Mouse (Mus musculus): Measurements from ENCODE around the gene Vegfd. TPM values are rescaled to one million over a fixed set of nuclear protein-coding genes. Genes with fewer than 3 reads are reported as not detected.

Vegfd gene
- polyA plus RNA-seq, 1 experiment from 2014 or later: 1.2 TPM

DNA sequence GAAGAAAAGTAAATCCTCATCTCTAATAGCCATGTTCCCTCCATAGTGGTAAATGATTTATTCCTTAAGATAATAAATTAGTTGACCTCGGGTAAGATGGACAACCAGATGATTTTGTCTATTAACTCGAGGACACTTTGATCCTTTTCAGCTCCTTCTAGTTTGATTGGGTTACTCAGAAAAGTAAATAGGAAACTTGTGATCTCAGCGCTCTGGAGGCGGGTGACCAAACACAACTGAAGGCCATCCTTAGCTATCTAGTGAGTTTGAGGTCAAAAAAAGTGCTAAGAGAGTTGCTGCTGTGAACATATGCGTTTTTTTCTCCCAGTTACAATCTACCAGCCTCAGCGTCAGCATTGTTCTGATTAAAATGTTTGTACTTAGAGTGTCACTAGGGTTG is 57.4 kb downstream of the Vegfd start:
- H3K36me3 ChIP-seq (ENCODE audit: control insufficient read depth, insufficient read depth, low read length): peaks cover 2% of the 10 kb centered on the region; the same call in 1 of the 2 replicates
- DNase-seq (ENCODE audit: low spot score) (no peak), ATAC-seq (ENCODE audit: insufficient read depth, low FRiP score, low TSS enrichment) (no peak)
- no peak overlapping the region for H3K4me3 ChIP-seq (ENCODE audit: low read depth, low read length)
- WGBS: 94% methylated on average over 6 of the region's 6 CpGs
- no peaks in the 10 kb centered on the region for H3K9me3 ChIP-seq (ENCODE audit: control insufficient read depth, low read length)
- H3K27me3 ChIP-seq (ENCODE audit: control insufficient read depth, insufficient read depth, low read length): no peaks in the 10 kb centered on the region
- H3K4me1 ChIP-seq (ENCODE audit: control insufficient read depth, insufficient read depth, low read length): no peaks in the 10 kb centered on the region
- no peak overlapping the region for H3K9ac ChIP-seq (ENCODE audit: low read length)
- no peak overlapping the region for H3K27ac ChIP-seq (ENCODE audit: low read depth, low read length)
- no peak overlapping the region for H3K4me2 ChIP-seq (ENCODE audit: low read depth)

DNA sequence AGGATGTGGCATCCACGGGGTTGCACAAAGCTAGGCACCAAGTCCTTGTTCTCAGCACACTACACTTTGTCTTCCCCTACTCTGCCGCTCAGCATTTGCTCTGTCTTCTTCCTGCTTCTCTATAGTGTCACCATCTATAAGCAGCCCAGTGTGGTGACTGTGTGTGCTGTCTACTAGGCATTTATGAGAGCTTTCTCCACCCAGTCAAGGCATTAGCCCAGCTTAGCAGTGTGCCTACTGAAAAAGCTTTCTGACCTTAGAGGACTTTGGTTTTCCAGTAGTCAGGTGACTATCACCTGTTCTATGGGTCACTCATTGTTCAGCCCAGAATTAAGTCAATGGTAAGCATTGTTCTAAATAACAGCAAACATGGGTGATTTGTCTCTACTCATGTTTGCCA is 58.0 kb downstream of the Vegfd start:
- Histone ChIP-seq H3K9ac (ENCODE audit: low read length) (no peak overlapping the region), H3K36me3 (ENCODE audit: control insufficient read depth, insufficient read depth, low read length) (peaks cover 2% of the 10 kb centered on the region; the same call in 1 of the 2 replicates), H3K27me3 (ENCODE audit: control insufficient read depth, insufficient read depth, low read length) (no peaks in the 10 kb centered on the region), H3K9me3 (ENCODE audit: control insufficient read depth, low read length) (no peaks in the 10 kb centered on the region), H3K4me3 (ENCODE audit: low read depth, low read length) (no peak overlapping the region), H3K4me1 (ENCODE audit: control insufficient read depth, insufficient read depth, low read length) (no peaks in the 10 kb centered on the region), H3K4me2 (ENCODE audit: low read depth) (no peak overlapping the region), H3K27ac (ENCODE audit: low read depth, low read length) (no peak overlapping the region)
- DNase-seq (ENCODE audit: low spot score) (no peak), ATAC-seq (ENCODE audit: insufficient read depth, low FRiP score, low TSS enrichment) (no peak)
- 84% methylated on average over 2 of the region's 2 CpGs for WGBS

DNA sequence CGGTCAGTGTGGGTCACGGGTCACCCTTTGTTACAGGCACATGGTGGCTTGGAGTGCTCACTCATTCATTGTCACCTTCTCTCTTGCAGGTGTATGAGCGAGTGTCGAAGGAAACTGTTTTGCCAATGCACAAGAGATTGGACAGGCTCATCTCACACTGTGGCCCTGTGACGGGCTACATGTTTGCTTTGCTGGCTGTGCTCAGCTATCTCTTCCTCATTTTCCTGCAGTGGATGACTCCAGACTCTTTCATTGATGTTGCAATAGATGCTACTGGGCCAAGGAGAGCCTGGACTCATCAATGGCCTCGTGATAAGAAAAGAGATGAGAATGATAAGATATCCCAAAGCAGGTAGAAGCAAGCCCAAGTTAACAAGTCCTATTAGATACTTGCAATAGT is 58.4 kb downstream of the Vegfd start:
- Histone ChIP-seq H3K9me3 (ENCODE audit: control insufficient read depth, low read length) (no peaks in the 10 kb centered on the region), H3K4me3 (ENCODE audit: low read depth, low read length) (no peak overlapping the region), H3K9ac (ENCODE audit: low read length) (no peak overlapping the region), H3K27ac (ENCODE audit: low read depth, low read length) (no peak overlapping the region), H3K4me2 (ENCODE audit: low read depth) (no peak overlapping the region), H3K36me3 (ENCODE audit: control insufficient read depth, insufficient read depth, low read length) (peaks cover 2% of the 10 kb centered on the region; the same call in 1 of the 2 replicates), H3K4me1 (ENCODE audit: control insufficient read depth, insufficient read depth, low read length) (no peaks in the 10 kb centered on the region), H3K27me3 (ENCODE audit: control insufficient read depth, insufficient read depth, low read length) (no peaks in the 10 kb centered on the region)
- WGBS: 94% methylated on average over 6 of the region's 6 CpGs
- DNase-seq (ENCODE audit: low spot score) (no peak), ATAC-seq (ENCODE audit: insufficient read depth, low FRiP score, low TSS enrichment) (no peak)

DNA sequence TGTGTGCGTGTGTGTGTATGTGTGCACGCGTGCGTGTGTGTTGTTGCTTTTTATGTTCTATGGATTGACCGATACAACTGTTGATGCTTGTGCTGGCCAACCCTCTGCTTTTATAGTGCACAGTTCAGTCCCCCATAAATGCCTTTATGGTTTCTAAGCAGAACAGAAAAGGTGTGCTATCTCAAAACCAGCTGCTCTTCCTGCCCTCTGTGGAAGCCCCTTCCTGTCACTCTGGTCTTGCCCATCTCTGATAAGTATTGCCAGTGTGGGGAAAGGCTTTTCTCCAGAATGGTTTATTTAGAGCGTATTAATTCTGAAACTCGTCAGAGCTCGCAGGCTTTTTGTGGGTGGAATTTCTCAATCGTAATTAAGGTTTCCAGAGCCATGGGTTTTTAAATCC is 59.5 kb downstream of the Vegfd start:
- WGBS: 96% methylated on average over 9 of the region's 9 CpGs
- Histone ChIP-seq H3K9me3 (ENCODE audit: control insufficient read depth, low read length) (no peaks in the 10 kb centered on the region), H3K4me2 (ENCODE audit: low read depth) (no peak overlapping the region), H3K9ac (ENCODE audit: low read length) (no peak overlapping the region), H3K27ac (ENCODE audit: low read depth, low read length) (no peak overlapping the region), H3K27me3 (ENCODE audit: control insufficient read depth, insufficient read depth, low read length) (no peaks in the 10 kb centered on the region), H3K4me1 (ENCODE audit: control insufficient read depth, insufficient read depth, low read length) (no peaks in the 10 kb centered on the region), H3K36me3 (ENCODE audit: control insufficient read depth, insufficient read depth, low read length) (peaks cover 2% of the 10 kb centered on the region; the same call in 1 of the 2 replicates), H3K4me3 (ENCODE audit: low read depth, low read length) (no peak overlapping the region)
- no peak for DNase-seq (ENCODE audit: low spot score)
- no peak for ATAC-seq (ENCODE audit: insufficient read depth, low FRiP score, low TSS enrichment)

DNA sequence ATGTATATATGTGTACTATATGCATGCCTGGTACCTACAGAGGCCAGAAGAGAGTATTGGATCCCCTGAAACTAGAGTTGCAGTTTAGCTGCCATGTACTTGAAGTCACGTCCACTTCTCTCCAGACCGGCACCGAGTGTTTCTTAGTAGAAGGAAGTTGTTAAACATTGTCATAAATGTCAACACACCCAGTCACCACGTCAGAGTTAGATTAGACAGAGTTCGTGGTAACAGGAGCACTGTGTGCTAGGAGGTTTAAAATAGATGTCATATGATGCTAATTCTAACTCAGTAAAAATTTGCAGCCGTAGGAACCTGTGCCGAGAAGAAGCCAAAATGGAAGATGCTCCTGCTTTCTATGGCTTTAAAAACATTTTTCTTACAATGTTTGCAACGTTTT is 63.5 kb downstream of the Vegfd start, which contains the start of gene Asb11:
Gene Asb11 (plus strand): TSS at position 286 of the 400 bp plus-strand sequence.
- DNase-seq (ENCODE audit: low spot score) (no peak), ATAC-seq (ENCODE audit: insufficient read depth, low FRiP score, low TSS enrichment) (no peak)
- Histone ChIP-seq H3K27me3 (ENCODE audit: control insufficient read depth, insufficient read depth, low read length) (no peaks in the 10 kb centered on the region), H3K4me3 (ENCODE audit: low read depth, low read length) (no peak within 1 kb of the TSS), H3K9ac (ENCODE audit: low read length) (no peak within 1 kb of the TSS), H3K9me3 (ENCODE audit: control insufficient read depth, low read length) (no peaks in the 10 kb centered on the region), H3K4me1 (ENCODE audit: control insufficient read depth, insufficient read depth, low read length) (no peaks in the 10 kb centered on the region), H3K27ac (ENCODE audit: low read depth, low read length) (no peak within 1 kb of the TSS), H3K4me2 (ENCODE audit: low read depth) (no peak within 1 kb of the TSS), H3K36me3 (ENCODE audit: control insufficient read depth, insufficient read depth, low read length) (no peaks in the 10 kb centered on the region)
- WGBS: 81% methylated on average over 8 of the region's 8 CpGs

DNA sequence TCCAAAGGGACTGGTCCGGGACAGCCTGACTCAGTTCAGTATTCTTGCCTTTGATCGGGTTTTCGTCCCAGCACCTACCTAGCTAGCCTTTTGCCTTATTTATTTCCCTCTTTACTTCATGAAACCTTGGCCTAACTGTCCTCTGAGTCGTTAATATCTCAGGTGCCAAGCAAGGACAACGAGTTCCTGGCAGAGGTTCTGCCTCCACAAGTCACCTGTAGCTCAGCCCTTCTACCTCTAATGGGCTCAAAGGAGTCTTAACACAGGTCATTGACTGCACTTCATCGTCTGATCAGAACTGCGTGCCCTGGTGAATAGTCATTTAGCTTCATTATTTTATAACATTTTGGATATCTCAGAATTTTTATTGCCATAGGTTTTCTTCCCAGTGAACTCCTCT is 66.3 kb downstream of the Vegfd start:
- Histone ChIP-seq H3K36me3 (ENCODE audit: control insufficient read depth, insufficient read depth, low read length) (no peaks in the 10 kb centered on the region), H3K4me2 (ENCODE audit: low read depth) (no peak overlapping the region), H3K9me3 (ENCODE audit: control insufficient read depth, low read length) (no peaks in the 10 kb centered on the region), H3K27me3 (ENCODE audit: control insufficient read depth, insufficient read depth, low read length) (no peaks in the 10 kb centered on the region), H3K27ac (ENCODE audit: low read depth, low read length) (no peak overlapping the region), H3K4me3 (ENCODE audit: low read depth, low read length) (no peak overlapping the region), H3K9ac (ENCODE audit: low read length) (no peak overlapping the region), H3K4me1 (ENCODE audit: control insufficient read depth, insufficient read depth, low read length) (no peaks in the 10 kb centered on the region)
- WGBS: 88% methylated on average over 7 of the region's 7 CpGs
- no peak for DNase-seq (ENCODE audit: low spot score)
- ATAC-seq (ENCODE audit: insufficient read depth, low FRiP score, low TSS enrichment): no peak

DNA sequence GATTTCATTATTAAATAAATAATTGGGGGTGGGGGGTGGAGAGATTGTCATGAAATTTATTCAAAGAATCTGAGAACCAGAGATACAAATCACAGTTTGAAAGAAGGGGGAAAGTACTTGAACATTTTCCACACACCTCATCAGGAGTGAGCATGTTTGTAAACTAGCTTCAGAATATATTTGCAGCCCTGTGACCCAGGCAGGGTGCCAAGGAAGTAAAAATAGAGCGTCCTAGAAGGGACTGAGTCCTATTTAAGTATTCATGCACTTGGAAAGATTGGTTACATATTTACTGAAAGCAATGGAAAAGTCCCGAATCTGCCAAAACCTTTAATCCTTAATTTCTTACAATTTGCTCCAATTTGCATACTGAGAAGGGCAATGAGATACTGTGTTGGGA is 67.0 kb downstream of the Vegfd start:
- no peaks in the 10 kb centered on the region for H3K4me1 ChIP-seq (ENCODE audit: control insufficient read depth, insufficient read depth, low read length)
- no peak overlapping the region for H3K4me2 ChIP-seq (ENCODE audit: low read depth)
- H3K9me3 ChIP-seq (ENCODE audit: control insufficient read depth, low read length): no peaks in the 10 kb centered on the region
- WGBS: 85% methylated on average over 2 of the region's 2 CpGs
- DNase-seq (ENCODE audit: low spot score) (no peak), ATAC-seq (ENCODE audit: insufficient read depth, low FRiP score, low TSS enrichment) (no peak)
- H3K27me3 ChIP-seq (ENCODE audit: control insufficient read depth, insufficient read depth, low read length): no peaks in the 10 kb centered on the region
- H3K9ac ChIP-seq (ENCODE audit: low read length): no peak overlapping the region
- no peaks in the 10 kb centered on the region for H3K36me3 ChIP-seq (ENCODE audit: control insufficient read depth, insufficient read depth, low read length)
- H3K27ac ChIP-seq (ENCODE audit: low read depth, low read length): no peak overlapping the region
- no peak overlapping the region for H3K4me3 ChIP-seq (ENCODE audit: low read depth, low read length)

DNA sequence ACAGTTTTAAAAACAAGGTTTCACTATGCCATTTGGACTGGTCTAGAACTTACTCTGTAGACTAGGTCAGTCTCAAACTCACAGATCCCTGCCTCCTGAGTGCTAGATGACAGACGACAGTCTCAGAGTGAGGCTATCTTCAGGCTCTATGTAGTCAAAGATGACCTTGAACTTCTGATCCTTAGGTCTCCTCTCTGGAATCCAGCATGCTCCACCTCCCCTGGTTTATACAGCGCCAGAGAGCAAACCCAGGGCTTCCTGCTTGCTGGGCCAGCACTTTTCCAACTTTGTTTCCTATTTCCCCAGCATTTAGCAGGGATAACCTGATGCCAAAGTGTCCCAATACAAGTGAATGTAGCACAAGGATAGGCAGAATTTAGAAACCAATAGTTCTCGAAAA is 67.5 kb downstream of the Vegfd start:
- DNase-seq (ENCODE audit: low spot score) (no peak), ATAC-seq (ENCODE audit: insufficient read depth, low FRiP score, low TSS enrichment) (no peak)
- H3K4me1 ChIP-seq (ENCODE audit: control insufficient read depth, insufficient read depth, low read length): no peaks in the 10 kb centered on the region
- no peak overlapping the region for H3K9ac ChIP-seq (ENCODE audit: low read length)
- no peaks in the 10 kb centered on the region for H3K9me3 ChIP-seq (ENCODE audit: control insufficient read depth, low read length)
- no peaks in the 10 kb centered on the region for H3K36me3 ChIP-seq (ENCODE audit: control insufficient read depth, insufficient read depth, low read length)
- H3K27me3 ChIP-seq (ENCODE audit: control insufficient read depth, insufficient read depth, low read length): no peaks in the 10 kb centered on the region
- no peak overlapping the region for H3K4me2 ChIP-seq (ENCODE audit: low read depth)
- 77% methylated on average over 3 of the region's 3 CpGs for WGBS
- H3K27ac ChIP-seq (ENCODE audit: low read depth, low read length): no peak overlapping the region
- no peak overlapping the region for H3K4me3 ChIP-seq (ENCODE audit: low read depth, low read length)

DNA sequence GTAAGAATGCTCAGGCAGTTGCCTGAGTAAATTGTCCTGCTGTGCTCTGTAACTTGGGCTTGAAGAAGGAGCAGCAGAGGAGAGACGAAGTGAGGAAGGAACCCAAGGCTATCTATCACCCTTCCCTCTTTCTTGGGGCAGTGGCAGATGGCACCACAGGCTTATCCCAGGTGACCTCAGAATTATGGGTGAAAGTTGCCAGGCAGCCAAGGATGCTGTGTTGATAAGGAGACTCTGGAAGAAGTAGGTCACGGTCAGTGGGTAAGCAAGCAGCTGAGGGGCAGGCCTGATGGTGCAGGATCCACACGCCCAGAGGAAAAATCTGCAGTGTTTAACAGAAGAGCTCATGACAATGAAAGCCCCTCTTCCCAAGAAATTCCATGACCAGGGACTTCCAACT is 68.1 kb downstream of the Vegfd start:
- 72% methylated on average over 3 of the region's 3 CpGs for WGBS
- H3K9ac ChIP-seq (ENCODE audit: low read length): no peak overlapping the region

More for the DNA sequence above, 68.1 kb downstream of the Vegfd start:
- no peak for ATAC-seq (ENCODE audit: insufficient read depth, low FRiP score, low TSS enrichment)
- Histone ChIP-seq H3K4me3 (ENCODE audit: low read depth, low read length) (no peak overlapping the region), H3K36me3 (ENCODE audit: control insufficient read depth, insufficient read depth, low read length) (no peaks in the 10 kb centered on the region), H3K9me3 (ENCODE audit: control insufficient read depth, low read length) (no peaks in the 10 kb centered on the region), H3K4me1 (ENCODE audit: control insufficient read depth, insufficient read depth, low read length) (no peaks in the 10 kb centered on the region), H3K27me3 (ENCODE audit: control insufficient read depth, insufficient read depth, low read length) (no peaks in the 10 kb centered on the region), H3K4me2 (ENCODE audit: low read depth) (no peak overlapping the region), H3K27ac (ENCODE audit: low read depth, low read length) (no peak overlapping the region)
- no peak for DNase-seq (ENCODE audit: low spot score)

Data from neural tube, embryonic 11.5 days (tissue).